Mouse (Mus musculus) 3T3-L1 (cell line): ENCODE measurements around the gene Fas.
A peak's percentile ranks its signal among the peaks of the same experiment; 100 is the strongest.

Source experiments
- DNase-seq: peaks from one replicate; pipeline ENCODE4 v3.0.0-alpha.2; 2015; ENCODE audit warnings: low read depth, low spot score

Gene Fas

GRCm38 (mm10) chr19:34353291-34353805 is 62.9 kb downstream of the Fas start:
- DNase-seq: no peak

GRCm38 (mm10) chr19:34362639-34363038 is 72.2 kb downstream of the Fas start:
- DNase-seq: peak; percentile 70

DNA sequence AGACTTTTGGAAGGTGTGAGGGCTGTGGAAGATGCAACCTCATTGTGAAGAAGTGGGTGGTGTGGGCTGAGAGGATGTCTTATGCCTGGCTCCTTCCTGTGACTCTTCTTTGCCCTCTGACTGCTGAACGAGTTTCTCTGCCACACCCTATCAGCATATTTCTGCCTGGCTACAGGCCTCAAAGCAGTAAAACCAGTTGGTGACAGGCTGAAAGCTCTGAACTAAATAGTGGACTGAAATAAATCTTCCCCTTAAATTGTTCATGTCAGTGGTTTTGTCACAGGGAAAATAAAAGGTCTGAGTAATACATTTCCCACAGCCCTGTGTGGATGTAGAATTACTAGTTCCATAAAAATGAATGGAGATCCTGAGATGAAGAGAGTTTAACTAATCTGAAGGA is 79.1 kb downstream of the Fas start:
- DNase-seq: peak; percentile 88

DNA sequence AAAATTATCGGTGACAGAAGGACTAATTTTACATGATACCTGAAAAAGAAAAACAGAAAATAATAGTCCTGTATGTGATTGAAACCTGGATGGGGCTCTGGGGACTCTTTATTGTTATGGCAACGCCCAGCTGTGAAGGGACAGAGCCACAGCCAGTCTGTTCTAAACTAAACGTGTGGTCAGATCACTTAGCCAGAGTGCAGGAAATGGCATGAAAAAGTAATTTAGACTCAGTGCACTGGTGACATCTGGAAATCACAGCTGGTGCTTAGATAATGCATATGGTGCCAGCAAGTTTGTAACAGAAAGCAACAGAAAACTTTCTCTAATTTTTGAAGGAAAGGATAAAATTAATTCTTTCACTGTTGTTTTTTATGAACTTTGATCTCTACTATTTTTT is 79.9 kb downstream of the Fas start:
- peak; percentile 55 for DNase-seq
